Mouse (Mus musculus): Measurements from ENCODE around the gene D11Wsu47e. TPM values are rescaled to one million over a fixed set of nuclear protein-coding genes. Genes with fewer than 3 reads are reported as not detected.
A peak's percentile ranks its signal among the peaks of the same experiment; 100 is the strongest.

D11Wsu47e gene
- polyA plus RNA-seq (2016; fragmentation: Nextera tagmentation; extraction: Ambion mirVana) = 25.0 and 26.4 TPM in 2 replicates

- WGBS = under 1% methylated on average over 73 of the region's 73 CpGs
- DNase-seq (ENCODE audit: low spot score) = peak; percentile 97
- peak within 1 kb of the TSS; percentile 96 for H3K27ac ChIP-seq (replicated peaks)
- no peaks in the 10 kb centered on the region for H3K9me3 ChIP-seq (replicated peaks)
- H3K27me3 ChIP-seq (ENCODE audit: low read depth, poor library complexity, severe bottlenecking) = no peaks in the 10 kb centered on the region
- peaks cover 52% of the 10 kb centered on the region for H3K4me1 ChIP-seq
- peaks cover 17% of the 10 kb centered on the region for H3K36me3 ChIP-seq
- H3K4me3 ChIP-seq = peak within 1 kb of the TSS; percentile 93
These were observed at the start of gene D11Wsu47e, which contains the start of gene Fam104a for GRCm38 (mm10) chr11:113683957-113684706. D11Wsu47e (plus strand) TSS chr11:113684412. Fam104a (minus strand) TSS chr11:113684155.

DNA sequence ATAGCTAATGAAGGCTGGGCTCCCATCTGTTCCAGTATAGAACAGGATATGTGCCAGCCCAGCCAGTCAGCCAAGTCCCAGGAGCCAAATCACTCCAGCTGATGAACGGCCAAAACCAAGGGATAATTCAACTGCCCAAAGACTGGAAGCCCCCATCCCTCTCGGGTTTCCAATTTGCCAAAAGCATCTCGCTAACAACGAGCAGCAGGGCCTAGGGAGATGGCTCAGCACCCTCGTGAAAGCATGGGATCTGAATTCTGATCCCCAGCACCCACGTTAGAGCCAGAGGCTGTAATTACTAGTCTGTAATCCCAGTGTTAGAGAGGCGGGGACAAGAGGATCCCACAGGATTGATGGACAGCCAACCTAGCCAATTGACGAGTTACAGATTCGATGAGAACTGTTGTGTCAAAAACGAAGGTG, 49.5 kb upstream of the D11Wsu47e start:
- no peaks in the 10 kb centered on the region for H3K4me1 ChIP-seq
- H3K27me3 ChIP-seq (ENCODE audit: low read depth, poor library complexity, severe bottlenecking) = no peaks in the 10 kb centered on the region; the same call in 1 of the 2 replicates
- no peaks in the 10 kb centered on the region for H3K36me3 ChIP-seq
- H3K27ac ChIP-seq (replicated peaks) = no peak overlapping the region
- H3K4me3 ChIP-seq = no peak overlapping the region
- H3K9me3 ChIP-seq (replicated peaks) = peaks cover 10% of the 10 kb centered on the region; the same call in 1 of the 2 replicates
- no peak for DNase-seq (ENCODE audit: low spot score)
- 77% methylated on average over 10 of the region's 10 CpGs for WGBS

DNA sequence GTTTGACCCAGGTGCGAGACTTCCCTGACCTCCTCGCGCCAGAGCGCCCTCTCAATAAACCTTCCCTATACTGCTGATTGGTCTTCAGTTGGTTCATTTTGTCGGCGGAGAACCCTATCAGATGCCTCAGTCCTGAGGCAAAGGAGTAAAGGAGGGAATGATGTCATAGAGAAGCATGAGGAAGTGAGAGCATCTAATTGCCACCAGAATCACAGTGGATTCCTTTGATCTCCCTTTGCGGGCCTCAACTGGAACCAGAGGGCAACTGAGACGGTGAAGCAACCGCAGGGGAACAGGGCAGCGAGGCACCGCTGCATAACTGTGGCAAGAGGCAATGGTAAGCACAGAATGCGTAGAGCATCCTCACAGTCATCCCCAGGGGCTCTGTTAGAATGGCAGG, 45.5 kb upstream of the D11Wsu47e start:
- 87% methylated on average over 12 of the region's 12 CpGs for WGBS
- no peak overlapping the region for H3K4me3 ChIP-seq
- no peak for DNase-seq (ENCODE audit: low spot score)
- no peak overlapping the region for H3K27ac ChIP-seq (replicated peaks)
- H3K9me3 ChIP-seq (replicated peaks) = peaks cover 10% of the 10 kb centered on the region; the same call in 1 of the 2 replicates
- no peaks in the 10 kb centered on the region for H3K4me1 ChIP-seq
- H3K27me3 ChIP-seq (ENCODE audit: low read depth, poor library complexity, severe bottlenecking) = no peaks in the 10 kb centered on the region
- no peaks in the 10 kb centered on the region for H3K36me3 ChIP-seq

DNA sequence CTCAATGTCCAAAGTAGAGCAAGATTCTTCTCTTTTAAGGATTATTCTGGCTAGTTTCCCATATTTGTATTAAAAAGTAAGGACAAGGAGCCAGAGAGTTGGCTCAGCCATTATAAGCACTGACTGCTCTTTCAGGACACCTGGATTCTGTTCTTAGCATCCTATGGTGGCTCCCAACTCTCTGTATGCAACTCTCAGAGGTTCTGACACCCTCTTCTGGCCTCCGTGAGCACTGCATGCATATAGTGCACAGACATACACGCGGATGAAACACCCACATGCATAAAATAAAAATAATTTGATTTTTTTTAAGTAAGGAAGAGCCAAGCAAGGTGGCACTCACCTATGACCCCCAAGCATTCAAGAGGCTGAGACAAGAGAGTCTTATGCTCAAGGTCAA, 39.0 kb upstream of the D11Wsu47e start:
- Histone ChIP-seq H3K9me3 (replicated peaks) (peaks cover 5% of the 10 kb centered on the region; the same call in 1 of the 2 replicates), H3K4me1 (peaks cover 19% of the 10 kb centered on the region), H3K36me3 (no peaks in the 10 kb centered on the region), H3K27me3 (ENCODE audit: low read depth, poor library complexity, severe bottlenecking) (peaks cover 5% of the 10 kb centered on the region; the same call in 1 of the 2 replicates), H3K27ac (replicated peaks) (no peak overlapping the region), H3K4me3 (no peak overlapping the region)
- DNase-seq (ENCODE audit: low spot score) = no peak
- 82% methylated on average over 3 of the region's 3 CpGs for WGBS

DNA sequence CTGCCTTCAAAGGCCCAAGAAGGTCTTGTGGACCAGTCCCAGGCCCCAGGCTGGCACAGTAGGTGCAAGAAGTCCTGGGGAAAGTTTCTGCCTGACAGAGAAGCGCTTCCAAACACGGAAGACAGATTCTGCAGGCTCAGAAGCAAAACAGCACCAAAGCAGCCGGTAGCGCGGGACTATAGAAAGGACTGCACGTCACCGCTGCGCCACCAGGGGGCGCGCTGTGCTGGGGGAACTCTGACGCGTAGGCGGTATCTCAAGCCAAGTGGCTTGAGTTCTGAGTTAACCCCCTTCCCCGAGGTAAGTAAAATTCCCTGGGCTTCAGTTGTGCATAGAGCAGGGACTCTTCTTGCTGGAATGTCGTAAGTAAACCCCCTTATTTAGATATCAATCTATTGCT, 36.1 kb upstream of the D11Wsu47e start:
- peak overlapping the region; percentile 96 for H3K4me3 ChIP-seq
- 2% methylated on average over 15 of the region's 15 CpGs for WGBS

GRCm38 (mm10) chr11:113648690-113649352, 35.4 kb upstream of the D11Wsu47e start, which contains the start of gene Cog1:
Cog1 (plus strand) TSS chr11:113649169.
- peaks cover 48% of the 10 kb centered on the region for H3K4me1 ChIP-seq
- peak within 1 kb of the TSS; percentile 97 for H3K27ac ChIP-seq (replicated peaks)
- WGBS = 39% methylated on average over 26 of the region's 26 CpGs
- peaks cover 5% of the 10 kb centered on the region; the same call in 1 of the 2 replicates for H3K27me3 ChIP-seq (ENCODE audit: low read depth, poor library complexity, severe bottlenecking)
- DNase-seq (ENCODE audit: low spot score) = no peak
- peaks cover 5% of the 10 kb centered on the region; the same call in 1 of the 2 replicates for H3K9me3 ChIP-seq (replicated peaks)
- peaks cover 23% of the 10 kb centered on the region for H3K36me3 ChIP-seq
- H3K4me3 ChIP-seq = peak within 1 kb of the TSS; percentile 96

More for the DNA sequence above, 36.1 kb upstream of the D11Wsu47e start:
- peak; percentile 85 for DNase-seq (ENCODE audit: low spot score)
- Histone ChIP-seq H3K4me1 (peaks cover 48% of the 10 kb centered on the region), H3K9me3 (replicated peaks) (peaks cover 5% of the 10 kb centered on the region; the same call in 1 of the 2 replicates), H3K36me3 (peaks cover 16% of the 10 kb centered on the region), H3K27me3 (ENCODE audit: low read depth, poor library complexity, severe bottlenecking) (peaks cover 5% of the 10 kb centered on the region; the same call in 1 of the 2 replicates), H3K27ac (replicated peaks) (peak overlapping the region; percentile 10; the same call in 1 of the 2 replicates)

DNA sequence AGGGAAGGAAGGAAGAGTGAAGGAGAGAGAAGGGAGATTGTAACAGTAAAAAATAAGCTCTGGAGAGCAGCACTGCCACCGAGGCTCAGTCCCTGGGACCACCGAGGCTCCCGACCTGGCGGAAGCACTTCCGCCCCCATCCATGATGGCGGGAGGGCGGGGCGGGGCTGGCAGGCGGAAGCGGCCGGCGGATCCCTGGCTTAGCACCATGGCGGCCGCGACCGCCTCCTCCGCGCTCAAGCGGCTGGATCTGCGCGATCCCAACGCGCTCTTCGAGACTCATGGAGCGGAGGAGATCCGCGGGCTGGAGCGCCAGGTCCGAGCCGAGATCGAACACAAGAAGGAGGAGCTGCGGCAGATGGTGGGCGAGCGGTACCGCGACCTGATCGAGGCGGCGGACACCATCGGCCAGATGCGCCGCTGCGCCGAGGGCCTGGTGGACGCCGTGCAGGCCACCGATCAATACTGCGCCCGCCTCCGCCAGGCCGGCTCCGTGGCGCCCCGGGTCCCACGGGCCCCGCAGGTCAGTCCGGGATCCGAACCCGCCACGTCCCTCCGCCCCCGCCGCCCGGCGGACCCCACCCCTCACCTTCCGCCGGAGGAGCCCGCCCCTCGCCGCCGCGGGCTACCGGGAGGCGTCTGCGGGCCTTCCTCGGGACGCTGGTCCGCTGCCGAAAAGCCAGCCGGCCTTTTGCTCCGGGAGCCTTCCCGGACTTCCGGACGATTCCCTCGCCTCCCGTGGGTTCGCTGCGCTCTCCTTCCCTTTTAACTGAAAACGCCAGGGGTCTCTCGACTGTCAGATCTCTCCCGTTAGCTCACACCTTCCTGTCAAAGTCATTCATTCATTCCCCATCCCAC, 34.6 kb upstream of the D11Wsu47e start, which contains the start of gene Slc39a11:
Slc39a11 (minus strand) TSS at position 727 of the 858 bp plus-strand sequence.
- peak within 1 kb of the TSS; percentile 96 for H3K4me3 ChIP-seq
- under 1% methylated on average over 89 of the region's 91 CpGs for WGBS
- H3K9me3 ChIP-seq (replicated peaks) = peaks cover 5% of the 10 kb centered on the region; the same call in 1 of the 2 replicates
- H3K27me3 ChIP-seq (ENCODE audit: low read depth, poor library complexity, severe bottlenecking) = peaks cover 5% of the 10 kb centered on the region; the same call in 1 of the 2 replicates
- peaks cover 48% of the 10 kb centered on the region for H3K4me1 ChIP-seq
- peak within 1 kb of the TSS; percentile 97 for H3K27ac ChIP-seq (replicated peaks)
- DNase-seq (ENCODE audit: low spot score) = peak; percentile 85
- H3K36me3 ChIP-seq = peaks cover 31% of the 10 kb centered on the region

- WGBS = 71% methylated on average over 22 of the region's 22 CpGs
- peaks cover 48% of the 10 kb centered on the region for H3K36me3 ChIP-seq
- H3K4me3 ChIP-seq = peak overlapping the region; percentile 96; the same call in 1 of the 2 replicates
- DNase-seq (ENCODE audit: low spot score) = no peak
- H3K27ac ChIP-seq (replicated peaks) = peak overlapping the region; percentile 43
- peaks cover 48% of the 10 kb centered on the region for H3K4me1 ChIP-seq
- H3K27me3 ChIP-seq (ENCODE audit: low read depth, poor library complexity, severe bottlenecking) = peaks cover 5% of the 10 kb centered on the region; the same call in 1 of the 2 replicates
- H3K9me3 ChIP-seq (replicated peaks) = no peaks in the 10 kb centered on the region
These were observed 32.9 kb upstream of the D11Wsu47e start for GRCm38 (mm10) chr11:113651206-113651906.

DNA sequence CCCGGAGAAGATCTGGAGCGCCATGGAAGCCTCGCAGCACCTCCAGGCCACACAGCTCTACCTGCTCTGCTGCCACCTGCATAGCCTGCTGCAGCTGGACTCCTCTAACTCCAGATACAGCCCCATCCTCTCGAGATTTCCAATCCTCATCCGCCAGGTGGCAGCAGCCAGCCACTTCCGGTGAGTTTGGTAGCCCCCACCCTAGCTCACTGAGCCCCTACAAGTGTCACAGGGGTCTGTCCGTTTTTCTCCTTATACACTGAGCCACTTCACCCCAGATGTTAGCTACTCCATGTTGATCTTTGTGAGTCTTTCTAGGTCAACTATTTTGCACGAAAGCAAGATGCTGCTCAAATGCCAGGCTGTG, 32.3 kb upstream of the D11Wsu47e start:
- no peaks in the 10 kb centered on the region for H3K9me3 ChIP-seq (replicated peaks)
- WGBS = 42% methylated on average over 8 of the region's 8 CpGs
- peaks cover 5% of the 10 kb centered on the region; the same call in 1 of the 2 replicates for H3K27me3 ChIP-seq (ENCODE audit: low read depth, poor library complexity, severe bottlenecking)
- H3K4me3 ChIP-seq = no peak overlapping the region
- H3K27ac ChIP-seq (replicated peaks) = peak overlapping the region; percentile 43
- peak; percentile 61 for DNase-seq (ENCODE audit: low spot score)
- H3K36me3 ChIP-seq = peaks cover 54% of the 10 kb centered on the region
- H3K4me1 ChIP-seq = peaks cover 48% of the 10 kb centered on the region

- H3K4me1 ChIP-seq = peaks cover 48% of the 10 kb centered on the region
- H3K9me3 ChIP-seq (replicated peaks) = no peaks in the 10 kb centered on the region
- H3K4me3 ChIP-seq = no peak overlapping the region
- WGBS = 93% methylated on average over 6 of the region's 6 CpGs
- 0 out of 2 replicates have a peak overlapping the region, but pooled peaks have one; percentile 43 for H3K27ac ChIP-seq (replicated peaks)
- DNase-seq (ENCODE audit: low spot score) = no peak
- peaks cover 60% of the 10 kb centered on the region for H3K36me3 ChIP-seq
- peaks cover 5% of the 10 kb centered on the region; the same call in 1 of the 2 replicates for H3K27me3 ChIP-seq (ENCODE audit: low read depth, poor library complexity, severe bottlenecking)
These were observed 31.7 kb upstream of the D11Wsu47e start for GRCm38 (mm10) chr11:113652516-113652915.

DNA sequence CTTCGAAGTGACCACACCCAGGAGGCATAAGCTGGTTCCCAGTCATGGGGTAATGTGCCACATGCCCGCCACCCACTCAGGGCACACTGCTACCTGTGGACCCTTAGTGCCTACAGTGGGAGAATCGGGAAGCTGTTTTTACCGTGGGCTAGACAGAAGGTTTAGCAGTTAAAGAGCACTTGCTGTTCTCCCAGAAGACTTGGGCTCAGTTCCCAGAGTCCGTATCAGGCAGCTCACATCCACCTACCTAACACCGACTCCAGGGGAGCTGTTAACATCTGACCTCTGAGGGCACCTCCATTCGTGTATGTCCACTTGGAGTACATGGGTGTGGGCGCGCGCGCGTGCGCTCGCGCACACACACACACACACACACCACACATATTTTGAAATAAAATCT, 30.1 kb upstream of the D11Wsu47e start:
- Histone ChIP-seq H3K9me3 (replicated peaks) (no peaks in the 10 kb centered on the region), H3K27ac (replicated peaks) (no peak overlapping the region), H3K36me3 (peaks cover 76% of the 10 kb centered on the region), H3K4me3 (no peak overlapping the region), H3K27me3 (ENCODE audit: low read depth, poor library complexity, severe bottlenecking) (no peaks in the 10 kb centered on the region), H3K4me1 (peaks cover 35% of the 10 kb centered on the region)
- no peak for DNase-seq (ENCODE audit: low spot score)
- WGBS = 94% methylated on average over 15 of the region's 15 CpGs

All from midbrain, embryonic 10.5 days (tissue).